Mouse (Mus musculus): ENCODE results near the gene Lekr1.

GRCm38 (mm10) chr3:65868931-65869330 is 202.9 kb downstream of the Lekr1 start:
- TF ChIP-seq CTCF (IDR thresholded peaks at IDR 0.05; ENCODE audit: extremely low read depth, insufficient read length, insufficient replicate concordance, low read depth, low read length) (no peak), POLR2A (IDR thresholded peaks at IDR 0.05; ENCODE audit: low read depth, low read length) (no peak)

Measured in small intestine, adult 2 months (tissue).